Mouse (Mus musculus) left cerebral cortex, postnatal 25 days (tissue): ENCODE results near the gene Slc5a10. TPM values are rescaled to one million over a fixed set of nuclear protein-coding genes. Genes with fewer than 3 reads are reported as not detected.
A peak's percentile ranks its signal among the peaks of the same experiment; 100 is the strongest.
"Not testable (repeated sequence)": the region's sequence is repeated elsewhere in the genome, so short reads cannot be mapped to it uniquely, and the experiment has no call there.

Experiments
- DNase-seq, 2 experiments: peaks; one replicate each; pipeline ENCODE4 v3.0.0; 2022; ENCODE audit warnings: low spot score in 2 of 2, mixed read lengths in 1 of 2
- intact Hi-C: fragments of 180-260 bp; cut with DNase I; formaldehyde crosslinking; loops from one replicate; pipeline ENCODE4 v1.15.1; 2025
- total RNA-seq, 2 experiments: library from RNA; stranded (reverse); gene quantifications; 2 replicates each; pipeline ENCODE4 v1.2.3; 2021

Gene Slc5a10
- total RNA-seq, 2 experiments from 2014 or later = 0.21 to 0.23 TPM

DNA sequence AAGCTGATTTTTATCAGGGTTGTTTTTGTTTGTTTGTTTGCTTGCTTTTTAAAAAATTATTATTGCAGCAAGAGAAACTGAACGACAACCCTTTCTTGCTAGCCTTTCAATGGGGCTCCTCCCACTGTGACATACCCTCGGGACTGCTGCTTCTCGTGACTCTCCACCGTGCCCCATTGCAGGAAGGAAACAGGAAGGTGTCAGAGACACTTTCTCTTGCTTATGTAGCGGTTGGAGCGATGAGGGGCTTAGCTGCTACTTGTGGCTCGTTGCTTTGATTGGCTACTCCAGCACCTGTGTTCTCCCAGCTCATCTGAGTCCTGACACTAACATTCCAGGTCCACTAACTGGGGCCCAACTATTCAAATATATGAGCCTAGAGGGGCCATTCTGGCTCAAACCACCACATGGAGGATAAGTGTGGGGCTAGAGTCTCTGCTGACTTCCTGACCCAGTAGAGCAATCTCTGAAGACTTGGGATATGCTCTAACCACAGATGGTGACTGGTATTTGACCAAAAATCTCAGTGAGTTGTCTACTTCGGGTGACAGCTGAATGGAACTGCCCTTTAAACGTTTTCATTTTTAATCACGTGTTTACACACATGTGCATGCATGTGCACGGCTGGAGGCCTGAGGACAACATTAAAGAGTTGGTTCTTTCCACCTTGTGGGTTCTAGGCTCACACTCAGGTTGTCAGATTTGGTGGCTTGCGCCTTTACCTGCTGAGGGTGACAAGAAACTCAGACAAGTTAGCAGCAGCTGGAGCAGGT, 81.7 kb downstream of the Slc5a10 start:
- DNase-seq = no peak
- intact Hi-C loops = no loop called here

GRCm38 (mm10) chr11:61637856-61638255, 82.8 kb downstream of the Slc5a10 start:
- DNase-seq = no peak
- intact Hi-C loops = no loop called here

DNA sequence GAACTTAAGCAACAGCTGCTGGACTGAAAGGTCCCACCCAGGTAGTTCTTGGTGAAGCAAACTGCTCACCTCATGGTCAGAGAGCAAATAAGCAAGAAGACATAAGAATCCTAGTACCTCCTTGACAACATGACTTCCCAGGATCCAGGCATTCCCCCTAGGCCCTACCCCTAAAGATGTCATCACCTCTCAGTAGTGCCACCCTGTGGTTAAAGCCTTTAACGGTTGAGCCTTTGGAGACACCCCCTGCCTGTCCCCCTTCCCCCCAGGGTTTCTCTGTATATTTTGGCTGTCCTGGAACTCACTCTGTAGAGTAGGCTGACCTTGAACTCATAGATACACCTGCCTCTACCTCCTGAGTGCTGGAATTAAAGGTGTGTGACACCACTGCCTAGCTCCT, 83.2 kb downstream of the Slc5a10 start:
- intact Hi-C loops = no loop called here
- no peak for DNase-seq

GRCm38 (mm10) chr11:61636309-61636708, 84.3 kb downstream of the Slc5a10 start:
- intact Hi-C loops, DNase-seq: not testable (repeated sequence)

DNA sequence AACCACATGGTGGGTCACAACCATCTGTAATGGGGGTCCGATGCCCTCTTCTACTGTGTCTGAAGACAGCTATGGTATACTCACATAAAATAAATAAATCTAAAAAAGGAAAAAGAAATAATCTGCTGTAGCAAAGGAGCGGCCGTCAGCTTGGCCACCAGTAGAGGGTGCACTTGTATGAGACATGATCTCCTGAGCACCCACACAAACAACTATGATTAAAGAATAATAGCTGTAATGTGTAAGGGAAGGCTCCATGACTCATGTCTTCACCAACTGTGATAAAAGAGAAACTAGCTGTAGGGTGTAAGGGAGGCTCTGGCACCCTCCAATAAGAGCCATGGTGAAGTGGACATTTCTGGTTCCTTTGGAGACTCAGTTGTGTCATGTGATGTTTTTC, 91.0 kb downstream of the Slc5a10 start:
- no peak for DNase-seq
- intact Hi-C loops = no loop called here

GRCm38 (mm10) chr11:61626509-61626908, 94.1 kb downstream of the Slc5a10 start:
- intact Hi-C loops = no loop called here

GRCm38 (mm10) chr11:61625136-61625535, 95.5 kb downstream of the Slc5a10 start:
- peak in 1 of 2 experiments; percentile 82 for DNase-seq
- intact Hi-C loops = loop anchor here (2.0 kb wide), 1 partner anchor 216 kb away; no protein-coding TSS in a partner anchor

More at GRCm38 (mm10) chr11:61626509-61626908, 94.1 kb downstream of the Slc5a10 start:
- no peak for DNase-seq

Other genes starting within 250 kb of the Slc5a10 start
- gene Mfap4, start 235.4 kb downstream of the Slc5a10 start, total RNA-seq = 1 to 10 TPM; 4.2 to 5.5 TPM
- gene Mapk7, start 226.4 kb downstream of the Slc5a10 start, total RNA-seq = 10 to 100 TPM; 19.1 to 26.9 TPM
- gene B9d1, start 215.7 kb downstream of the Slc5a10 start, total RNA-seq = 10 to 100 TPM; 43.2 to 44.9 TPM
- gene Epn2, start 141.1 kb downstream of the Slc5a10 start, total RNA-seq = 100 to 1,000 TPM; 118 to 133 TPM
- gene Grap, start 67.6 kb downstream of the Slc5a10 start, total RNA-seq = 1 to 10 TPM; 5.1 to 6.7 TPM
- gene Fam83g, start 36.7 kb downstream of the Slc5a10 start, total RNA-seq = not detected
- 10 to 100 TPM; 35.7 to 39.5 TPM for gene Prpsap2, start 41.3 kb upstream of the Slc5a10 start, total RNA-seq
- gene Ulk2, start 134.2 kb upstream of the Slc5a10 start, total RNA-seq = 10 to 100 TPM; 82.3 to 84.3 TPM
- gene Akap10, start 209.4 kb upstream of the Slc5a10 start, total RNA-seq = 10 to 100 TPM; 33.1 to 36.8 TPM
- gene Specc1, start 235.9 kb upstream of the Slc5a10 start, total RNA-seq = 10 to 100 TPM; 64.5 to 69.6 TPM